Mouse (Mus musculus): ENCODE measurements around the gene Id4. TPM values are rescaled to one million over a fixed set of nuclear protein-coding genes. Genes with fewer than 3 reads are reported as not detected.

Id4 gene
- polyA plus RNA-seq, 1 experiment from 2014 or later, result 0.47 TPM

GRCm38 (mm10) chr13:48284918-48285693 lies 24.1 kb downstream of the Id4 start:
- Histone ChIP-seq H3K4me3 (ENCODE audit: low read depth, low read length) (no peak overlapping the region), H3K9ac (replicated peaks) (no peak overlapping the region), H3K27ac (ENCODE audit: low read depth) (no peak overlapping the region), H3K36me3 (replicated peaks; ENCODE audit: insufficient read depth, low read length) (no peaks in the 10 kb centered on the region), H3K4me1 (ENCODE audit: insufficient read depth) (no peaks in the 10 kb centered on the region), H3K27me3 (ENCODE audit: insufficient read depth, low read length) (no peaks in the 10 kb centered on the region), H3K9me3 (ENCODE audit: low read length) (no peaks in the 10 kb centered on the region), H3K4me2 (ENCODE audit: low read depth, low read length) (no peak overlapping the region)
- WGBS (ENCODE audit: insufficient replicate concordance), result 71% methylated on average over 9 of the region's 9 CpGs
- DNase-seq (no peak), ATAC-seq (no peak)
- no peak for TF ChIP-seq EP300 (IDR thresholded peaks at IDR 0.05; ENCODE audit: low read depth)
- no peak for TF ChIP-seq CTCF (IDR thresholded peaks at IDR 0.05; ENCODE audit: low read depth)

- no peak for DNase-seq
Observed at GRCm38 (mm10) chr13:48290427-48290826, 29.4 kb downstream of the Id4 start.

DNA sequence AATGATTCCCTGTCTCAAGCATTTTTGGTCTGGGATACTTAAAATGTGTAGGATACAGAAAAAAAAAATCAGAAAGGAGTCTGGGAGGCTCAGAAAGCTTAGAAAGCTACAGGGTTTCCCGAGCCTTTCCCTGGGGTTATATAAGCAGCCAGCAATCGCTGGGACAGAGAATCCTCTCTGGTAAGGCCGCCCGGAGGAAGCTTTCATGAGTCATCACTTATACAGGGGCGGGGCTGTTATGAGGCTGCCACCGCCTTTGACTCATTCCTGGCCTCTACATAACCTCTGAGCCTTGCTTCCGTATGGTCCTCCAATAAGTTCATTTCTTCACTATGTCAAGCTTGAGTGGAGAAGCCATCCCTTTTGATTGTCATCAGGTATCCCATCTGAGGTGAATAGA lies 53.5 kb downstream of the Id4 start:
- no peaks in the 10 kb centered on the region for H3K9me3 ChIP-seq (ENCODE audit: low read length)
- H3K9ac ChIP-seq (replicated peaks), result no peak overlapping the region
- no peak overlapping the region for H3K27ac ChIP-seq (ENCODE audit: low read depth)
- no peak for ATAC-seq
- no peaks in the 10 kb centered on the region for H3K36me3 ChIP-seq (replicated peaks; ENCODE audit: insufficient read depth, low read length)
- no peak overlapping the region for H3K4me2 ChIP-seq (ENCODE audit: low read depth, low read length)
- 37% methylated on average over 7 of the region's 7 CpGs for WGBS (ENCODE audit: insufficient replicate concordance)
- no peaks in the 10 kb centered on the region for H3K27me3 ChIP-seq (ENCODE audit: insufficient read depth, low read length)
- no peaks in the 10 kb centered on the region for H3K4me1 ChIP-seq (ENCODE audit: insufficient read depth)
- H3K4me3 ChIP-seq (ENCODE audit: low read depth, low read length), result no peak overlapping the region
- TF ChIP-seq CTCF (IDR thresholded peaks at IDR 0.05; ENCODE audit: low read depth), result no peak
- no peak for DNase-seq

More at GRCm38 (mm10) chr13:48290427-48290826, 29.4 kb downstream of the Id4 start:
- no peaks in the 10 kb centered on the region for H3K27me3 ChIP-seq (ENCODE audit: insufficient read depth, low read length)
- no peak overlapping the region for H3K4me2 ChIP-seq (ENCODE audit: low read depth, low read length)
- WGBS (ENCODE audit: insufficient replicate concordance), result 66% methylated on average over 13 of the region's 13 CpGs
- no peaks in the 10 kb centered on the region for H3K9me3 ChIP-seq (ENCODE audit: low read length)
- H3K4me1 ChIP-seq (ENCODE audit: insufficient read depth), result no peaks in the 10 kb centered on the region
- no peak overlapping the region for H3K27ac ChIP-seq (ENCODE audit: low read depth)
- no peak overlapping the region for H3K4me3 ChIP-seq (ENCODE audit: low read depth, low read length)
- TF ChIP-seq CTCF (IDR thresholded peaks at IDR 0.05; ENCODE audit: low read depth), result no peak
- TF ChIP-seq EP300 (IDR thresholded peaks at IDR 0.05; ENCODE audit: low read depth), result no peak
- no peak overlapping the region for H3K9ac ChIP-seq (replicated peaks)
- no peak for ATAC-seq
- H3K36me3 ChIP-seq (replicated peaks; ENCODE audit: insufficient read depth, low read length), result no peaks in the 10 kb centered on the region
